Mouse (Mus musculus) forebrain, embryonic 12.5 days (tissue): ENCODE measurements at regions not wholly inside any gene's neighbourhood (a gene's known extent, or its start where the extent isn't known, plus 50 kb on each side); places are given as distances from the start of the nearest gene placed in this dataset.
A peak's percentile ranks its signal among the peaks of the same experiment; 100 is the strongest.

ENCODE experiments used
- ATAC-seq: fragments of 200-750 bp; cut with Nextera tagmentation; 2 replicates; pipeline ENCODE4 v1.8.0; 2017; ENCODE audit warnings: moderate TSS enrichment; ENCODE audit not compliant: low FRiP score
- H3K27ac ChIP-seq: fragments of 300-500 bp; sonication (generic); 2 replicates; pipeline ENCODE4 v1.5.1; 2016; ENCODE audit warnings: mild to moderate bottlenecking
- H3K27me3 ChIP-seq: fragments of 300-500 bp; sonication (generic); 2 replicates; pipeline ENCODE4 v1.6.1; 2016; ENCODE audit warnings: mild to moderate bottlenecking
- H3K36me3 ChIP-seq: fragments of 300-500 bp; sonication (generic); replicated peaks from 2 replicates; pipeline ENCODE4 v1.6.1; 2016; ENCODE audit warnings: mild to moderate bottlenecking
- H3K4me1 ChIP-seq: fragments of 300-500 bp; sonication (generic); 2 replicates; pipeline ENCODE4 v1.6.1; 2016
- H3K4me2 ChIP-seq: fragments of 300-500 bp; sonication (generic); 2 replicates; pipeline ENCODE4 v1.6.1; 2016; ENCODE audit warnings: mild to moderate bottlenecking, moderate library complexity
- H3K4me3 ChIP-seq: fragments of 300-500 bp; sonication (generic); replicated peaks from 2 replicates; pipeline ENCODE4 v1.5.1; 2016; ENCODE audit warnings: mild to moderate bottlenecking
- H3K9ac ChIP-seq: fragments of 300-500 bp; sonication (generic); 2 replicates; pipeline ENCODE4 v1.6.1; 2016; ENCODE audit warnings: mild to moderate bottlenecking
- H3K9me3 ChIP-seq: fragments of 300-500 bp; sonication (generic); 2 replicates; pipeline ENCODE4 v1.6.1; 2016
- WGBS: fragments of 180-500 bp; shearing (Covaris S2); methylation state at CpG from one replicate; pipeline ENCODE4 v1.1.7; 2016; 5-methylcytosine and 5-hydroxymethylcytosine counted together

DNA sequence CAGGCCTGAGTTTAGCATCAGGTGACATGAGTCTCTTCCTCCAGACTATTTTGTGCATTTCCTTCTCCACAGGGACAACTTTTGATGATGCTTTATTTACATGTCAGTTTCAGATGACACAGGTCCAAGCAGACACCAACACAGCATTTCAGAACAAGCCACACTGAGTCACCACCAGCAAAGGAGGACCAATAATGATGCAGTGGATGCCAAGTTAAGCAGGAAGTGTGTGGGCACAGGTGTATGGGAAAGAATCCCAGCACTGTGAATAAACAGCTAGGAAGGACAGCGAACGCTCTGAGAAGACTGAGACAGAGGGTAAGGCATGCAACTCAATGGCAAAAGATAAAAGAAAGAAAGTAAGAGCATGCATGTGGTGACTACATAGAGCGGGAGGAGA, 200.7 kb upstream of the Zbtb20 start:
- Histone ChIP-seq H3K9ac (no peak overlapping the region), H3K9me3 (no peaks in the 10 kb centered on the region), H3K27ac (no peak overlapping the region), H3K27me3 (no peaks in the 10 kb centered on the region), H3K4me1 (no peaks in the 10 kb centered on the region), H3K36me3 (no peaks in the 10 kb centered on the region), H3K4me3 (no peak overlapping the region), H3K4me2 (no peak overlapping the region)
- no peak for ATAC-seq
- WGBS = 86% methylated on average over 3 of the region's 3 CpGs

DNA sequence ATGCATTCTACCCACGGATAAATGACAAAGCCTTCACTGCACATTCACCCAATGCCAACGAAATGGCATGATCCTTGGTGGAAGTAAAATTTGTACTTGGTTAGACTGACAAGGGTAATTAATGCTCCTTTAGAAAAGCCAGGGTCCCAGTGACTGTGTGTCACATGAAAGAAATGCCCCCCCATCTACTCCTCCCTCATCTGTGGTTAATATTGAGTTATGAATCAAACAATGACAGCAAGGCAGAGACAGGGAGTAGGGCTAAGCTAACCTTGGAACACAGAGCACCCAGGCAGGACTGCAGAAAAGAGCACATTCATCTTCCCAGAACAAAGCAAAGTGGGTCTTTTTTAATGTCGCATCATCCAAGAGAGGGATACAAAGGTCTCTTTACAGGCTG, 209.1 kb upstream of the Zbtb20 start:
- Histone ChIP-seq H3K27me3 (no peaks in the 10 kb centered on the region), H3K4me1 (no peaks in the 10 kb centered on the region), H3K9ac (no peak overlapping the region), H3K4me3 (no peak overlapping the region), H3K27ac (no peak overlapping the region), H3K36me3 (no peaks in the 10 kb centered on the region), H3K9me3 (no peaks in the 10 kb centered on the region), H3K4me2 (no peak overlapping the region)
- WGBS = 53% methylated on average over 3 of the region's 3 CpGs
- no peak for ATAC-seq

DNA sequence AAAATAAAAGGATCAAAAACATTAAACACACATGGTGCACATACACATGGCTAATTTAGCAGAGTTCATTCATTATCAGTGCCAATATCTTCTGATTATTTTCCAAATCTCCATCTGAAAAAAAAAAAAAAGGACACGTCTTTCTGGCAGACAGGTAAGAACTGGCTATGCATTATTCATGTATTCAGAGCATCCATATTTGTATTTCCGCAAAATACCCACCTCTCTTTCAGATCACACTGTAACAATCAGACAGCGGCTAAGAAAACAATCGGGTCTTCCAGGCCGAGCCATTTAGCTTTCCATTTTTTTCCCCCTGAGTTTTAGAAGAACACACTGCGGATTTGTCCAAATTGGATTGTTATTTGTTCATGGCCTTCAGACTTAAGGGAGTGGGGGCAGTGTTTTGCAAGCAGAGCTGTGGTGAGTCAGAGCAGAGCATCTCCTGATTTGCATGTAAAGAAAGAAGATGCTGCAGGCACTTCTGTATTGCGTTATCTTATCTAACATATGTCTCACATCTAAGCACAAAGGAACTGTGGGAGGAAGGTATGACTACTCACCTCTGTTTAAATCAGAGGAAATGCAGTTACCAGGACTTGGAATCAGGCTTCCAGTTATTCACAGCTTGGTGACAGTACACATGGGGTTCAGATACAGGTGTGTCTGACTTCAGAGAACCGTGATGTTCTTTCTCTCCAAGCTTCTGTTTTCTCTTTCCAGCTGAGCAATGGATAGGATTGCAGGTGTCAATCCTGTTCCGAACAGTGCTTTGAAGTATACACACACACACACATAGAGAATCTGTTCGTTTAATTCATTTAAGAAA, 223.6 kb upstream of the Zbtb20 start:
- WGBS = 83% methylated on average over 10 of the region's 10 CpGs
- no peaks in the 10 kb centered on the region for H3K27me3 ChIP-seq
- peaks cover 3% of the 10 kb centered on the region; the same call in 1 of the 2 replicates for H3K4me1 ChIP-seq
- no peak overlapping the region for H3K4me2 ChIP-seq
- H3K9me3 ChIP-seq = 0 out of 2 replicates have a peak, but pooled peaks cover 5% of the 10 kb centered on the region
- ATAC-seq = no peak
- no peak overlapping the region for H3K4me3 ChIP-seq
- H3K27ac ChIP-seq = no peak overlapping the region
- H3K36me3 ChIP-seq = no peaks in the 10 kb centered on the region
- no peak overlapping the region for H3K9ac ChIP-seq

DNA sequence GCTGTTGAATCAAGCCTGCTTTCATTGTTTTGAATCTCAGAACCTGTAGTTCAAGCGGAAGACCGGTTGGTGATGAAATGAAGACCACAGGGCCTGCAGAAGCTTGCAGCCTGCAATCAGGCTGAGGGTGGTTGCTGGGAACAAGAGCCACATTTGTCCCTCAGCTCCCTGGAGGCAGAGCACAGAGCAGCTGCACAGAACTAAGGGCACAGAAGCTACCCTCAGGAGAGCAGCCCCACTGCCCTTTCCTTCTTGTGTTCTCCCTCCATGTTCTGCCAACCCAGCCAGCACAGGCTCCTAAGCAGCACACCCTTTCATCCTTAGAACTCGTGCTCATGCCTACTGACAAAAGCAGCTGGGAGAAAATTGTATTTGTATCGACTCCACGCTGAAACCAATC, 225.9 kb upstream of the Zbtb20 start:
- WGBS = 69% methylated on average over 5 of the region's 5 CpGs
- 0 out of 2 replicates have a peak, but pooled peaks have one; percentile 36 for ATAC-seq

DNA sequence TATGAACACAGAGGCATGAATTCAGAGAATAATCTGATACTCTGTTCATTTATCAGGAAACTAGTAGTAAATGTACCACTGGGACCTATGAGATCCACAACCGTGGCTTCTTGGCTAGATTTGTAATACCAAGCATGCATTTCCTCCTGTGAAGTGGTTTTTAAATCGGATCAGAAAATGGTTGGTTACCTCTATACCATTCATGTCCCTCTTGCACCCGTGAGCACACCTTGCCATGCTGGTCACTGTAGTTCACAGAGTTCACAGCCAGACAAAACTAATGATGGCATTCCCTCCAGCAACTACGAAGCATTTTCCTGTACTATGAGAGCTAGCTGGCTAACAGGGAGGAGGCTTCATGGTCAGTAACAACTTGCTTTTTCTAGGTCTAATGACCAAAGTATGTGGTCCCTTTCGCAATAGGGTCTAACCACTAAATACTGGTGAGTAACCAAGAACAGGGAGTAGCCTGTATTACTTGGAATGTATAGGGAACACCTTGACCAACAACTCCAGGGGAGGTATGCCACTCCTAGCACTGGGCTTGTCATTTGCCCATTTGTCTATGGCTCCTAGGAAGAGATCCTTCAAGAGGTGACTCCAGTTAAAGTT, 227.0 kb upstream of the Zbtb20 start:
- 87% methylated on average over 5 of the region's 5 CpGs for WGBS
- H3K4me3 ChIP-seq = no peak overlapping the region

More for the DNA sequence above, 225.9 kb upstream of the Zbtb20 start:
- Histone ChIP-seq H3K4me2 (no peak overlapping the region), H3K4me3 (no peak overlapping the region), H3K27ac (no peak overlapping the region), H3K9ac (no peak overlapping the region), H3K9me3 (0 out of 2 replicates have a peak, but pooled peaks cover 5% of the 10 kb centered on the region), H3K36me3 (no peaks in the 10 kb centered on the region), H3K27me3 (no peaks in the 10 kb centered on the region), H3K4me1 (peaks cover 3% of the 10 kb centered on the region; the same call in 1 of the 2 replicates)

DNA sequence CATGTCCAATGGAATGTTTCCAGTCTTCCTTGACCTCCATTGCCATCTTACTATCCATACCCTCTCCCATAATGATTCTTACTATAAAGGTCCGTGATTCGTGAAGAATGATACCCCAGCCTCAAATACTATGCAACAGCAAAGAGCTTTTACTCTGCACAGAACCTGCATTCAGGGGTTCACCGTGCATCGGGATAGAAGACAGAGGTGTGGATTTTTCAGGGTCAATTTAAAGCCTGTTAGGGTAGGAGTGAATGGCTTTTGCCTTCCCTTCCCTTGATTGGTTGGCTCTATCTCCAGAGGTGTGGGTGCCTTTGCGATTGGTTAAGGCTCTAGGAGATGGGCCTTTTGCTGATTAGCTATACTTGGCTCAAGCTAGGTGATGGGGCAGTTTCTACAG, 227.9 kb upstream of the Zbtb20 start:
- Histone ChIP-seq H3K27me3 (no peaks in the 10 kb centered on the region), H3K9me3 (no peaks in the 10 kb centered on the region), H3K4me1 (peaks cover 3% of the 10 kb centered on the region; the same call in 1 of the 2 replicates), H3K4me3 (no peak overlapping the region), H3K36me3 (no peaks in the 10 kb centered on the region), H3K27ac (no peak overlapping the region), H3K9ac (no peak overlapping the region), H3K4me2 (no peak overlapping the region)
- WGBS = 90% methylated on average over 5 of the region's 5 CpGs
- ATAC-seq = no peak

More for the DNA sequence above, 227.0 kb upstream of the Zbtb20 start:
- Histone ChIP-seq H3K27me3 (no peaks in the 10 kb centered on the region), H3K36me3 (no peaks in the 10 kb centered on the region), H3K9ac (no peak overlapping the region), H3K4me1 (peaks cover 3% of the 10 kb centered on the region; the same call in 1 of the 2 replicates), H3K4me2 (no peak overlapping the region), H3K9me3 (0 out of 2 replicates have a peak, but pooled peaks cover 3% of the 10 kb centered on the region), H3K27ac (no peak overlapping the region)
- ATAC-seq = no peak

GRCm38 (mm10) chr16:42635766-42636165, 239.9 kb upstream of the Zbtb20 start:
- Histone ChIP-seq H3K27me3 (no peaks in the 10 kb centered on the region), H3K4me2 (no peak overlapping the region), H3K4me1 (no peaks in the 10 kb centered on the region), H3K27ac (no peak overlapping the region), H3K4me3 (no peak overlapping the region), H3K36me3 (no peaks in the 10 kb centered on the region), H3K9me3 (no peaks in the 10 kb centered on the region), H3K9ac (no peak overlapping the region)
- ATAC-seq = no peak
- 85% methylated on average over 3 of the region's 3 CpGs for WGBS

DNA sequence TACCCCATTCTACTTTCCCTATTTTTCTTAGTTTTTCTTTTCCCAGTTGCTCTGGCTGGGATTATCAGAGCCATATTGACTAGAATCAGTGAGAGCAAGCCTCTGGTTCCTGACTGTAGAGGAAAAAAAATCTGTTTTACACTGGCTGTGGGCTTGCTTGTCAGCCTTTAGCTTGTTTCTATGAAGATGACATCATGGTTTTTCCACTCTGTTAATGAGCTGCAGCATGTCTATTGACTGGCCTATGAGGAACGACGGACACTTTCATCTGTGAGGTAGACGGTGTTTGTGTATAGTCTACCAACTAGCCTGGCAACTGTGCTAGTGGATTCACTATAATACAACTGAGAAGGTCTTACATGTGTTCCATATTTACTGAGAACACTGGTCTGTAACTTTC, 248.0 kb upstream of the Zbtb20 start:
- peaks cover 4% of the 10 kb centered on the region; the same call in 1 of the 2 replicates for H3K4me1 ChIP-seq
- 36% methylated on average over 3 of the region's 3 CpGs for WGBS
- no peak for ATAC-seq

GRCm38 (mm10) chr16:42615920-42616319, 259.8 kb upstream of the Zbtb20 start:
- H3K4me2 ChIP-seq = no peak overlapping the region
- H3K9me3 ChIP-seq = no peaks in the 10 kb centered on the region
- no peak overlapping the region for H3K4me3 ChIP-seq
- no peaks in the 10 kb centered on the region for H3K36me3 ChIP-seq
- H3K4me1 ChIP-seq = no peaks in the 10 kb centered on the region
- H3K9ac ChIP-seq = no peak overlapping the region
- WGBS = 79% methylated on average over 3 of the region's 3 CpGs
- no peak overlapping the region for H3K27ac ChIP-seq
- H3K27me3 ChIP-seq = no peaks in the 10 kb centered on the region
- no peak for ATAC-seq

More for the DNA sequence above, 248.0 kb upstream of the Zbtb20 start:
- Histone ChIP-seq H3K4me2 (no peak overlapping the region), H3K9ac (no peak overlapping the region), H3K9me3 (no peaks in the 10 kb centered on the region), H3K27ac (no peak overlapping the region), H3K27me3 (no peaks in the 10 kb centered on the region), H3K36me3 (no peaks in the 10 kb centered on the region), H3K4me3 (no peak overlapping the region)

DNA sequence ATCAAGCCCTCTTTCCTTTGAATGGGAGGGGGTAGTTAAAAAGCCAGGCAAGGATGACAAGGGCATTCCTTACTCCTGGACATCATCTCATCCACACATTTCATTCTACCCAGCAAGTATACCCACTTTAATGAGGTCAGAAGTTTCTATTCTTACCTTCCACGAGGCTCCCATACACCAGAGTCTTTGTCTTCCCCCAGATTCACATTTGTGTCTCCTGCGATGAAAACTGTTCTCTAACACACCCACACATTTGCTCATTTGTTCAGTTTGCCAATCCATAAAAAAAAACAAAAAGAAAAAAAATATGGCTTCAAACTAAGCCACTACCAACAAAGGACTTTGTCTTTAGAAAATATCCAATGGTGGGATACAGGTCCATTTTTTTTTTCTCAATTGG, 263.7 kb upstream of the Zbtb20 start:
- 76% methylated on average over 2 of the region's 2 CpGs for WGBS
- Histone ChIP-seq H3K4me3 (no peak overlapping the region), H3K36me3 (no peaks in the 10 kb centered on the region), H3K4me1 (no peaks in the 10 kb centered on the region), H3K27me3 (no peaks in the 10 kb centered on the region), H3K9me3 (no peaks in the 10 kb centered on the region), H3K4me2 (no peak overlapping the region), H3K27ac (no peak overlapping the region), H3K9ac (no peak overlapping the region)
- no peak for ATAC-seq

DNA sequence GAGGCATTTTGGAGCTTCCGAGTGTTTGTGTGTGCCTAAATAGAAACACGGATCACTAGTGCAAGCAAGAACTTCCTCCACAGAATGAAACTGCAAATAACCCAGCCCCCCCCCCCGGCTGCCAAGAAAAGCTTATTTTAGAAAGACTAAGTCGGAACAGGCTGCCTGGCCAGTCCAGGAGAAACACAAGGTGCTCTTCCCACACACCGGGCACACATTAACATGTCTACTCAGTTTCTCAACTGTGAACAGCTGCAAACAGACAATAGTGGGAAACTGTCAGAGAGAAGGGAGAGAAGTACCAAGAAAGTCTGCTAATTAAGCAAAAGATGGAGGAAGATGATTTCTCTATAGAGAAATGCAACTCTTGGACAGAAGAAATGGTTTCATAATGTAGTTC, 267.3 kb upstream of the Zbtb20 start:
- Histone ChIP-seq H3K9me3 (peaks cover 1% of the 10 kb centered on the region; the same call in 1 of the 2 replicates), H3K4me3 (no peak overlapping the region), H3K4me2 (no peak overlapping the region), H3K27ac (no peak overlapping the region), H3K4me1 (no peaks in the 10 kb centered on the region), H3K36me3 (no peaks in the 10 kb centered on the region), H3K9ac (no peak overlapping the region), H3K27me3 (no peaks in the 10 kb centered on the region)
- WGBS = 76% methylated on average over 5 of the region's 5 CpGs
- ATAC-seq = no peak

DNA sequence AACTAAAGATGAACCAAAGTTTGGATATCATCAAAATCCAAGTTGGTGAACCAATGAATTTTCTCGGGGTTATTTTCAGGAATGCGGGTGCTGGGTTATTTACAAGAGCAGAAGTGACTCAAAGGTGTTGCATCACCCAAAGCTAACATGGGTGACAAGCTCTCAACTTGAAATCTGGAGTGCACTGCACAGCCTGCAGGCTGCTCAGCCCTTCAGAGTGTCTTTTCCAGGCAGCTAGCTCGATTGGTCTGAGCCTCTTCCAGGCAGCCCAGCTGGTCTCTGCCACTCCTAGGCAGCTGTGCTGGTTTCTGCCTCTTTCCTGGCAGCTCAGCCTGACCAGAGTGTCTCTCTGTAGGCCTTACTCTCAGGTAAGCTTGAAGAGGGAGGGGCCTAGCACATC, 251.9 kb upstream of the Gap43 start:
- H3K27me3 ChIP-seq = no peaks in the 10 kb centered on the region
- H3K27ac ChIP-seq = no peak overlapping the region
- no peaks in the 10 kb centered on the region for H3K9me3 ChIP-seq
- H3K4me2 ChIP-seq = no peak overlapping the region
- H3K4me1 ChIP-seq = no peaks in the 10 kb centered on the region
- WGBS = 73% methylated on average over 3 of the region's 3 CpGs
- no peak overlapping the region for H3K9ac ChIP-seq
- no peaks in the 10 kb centered on the region for H3K36me3 ChIP-seq
- H3K4me3 ChIP-seq = no peak overlapping the region
- no peak for ATAC-seq

DNA sequence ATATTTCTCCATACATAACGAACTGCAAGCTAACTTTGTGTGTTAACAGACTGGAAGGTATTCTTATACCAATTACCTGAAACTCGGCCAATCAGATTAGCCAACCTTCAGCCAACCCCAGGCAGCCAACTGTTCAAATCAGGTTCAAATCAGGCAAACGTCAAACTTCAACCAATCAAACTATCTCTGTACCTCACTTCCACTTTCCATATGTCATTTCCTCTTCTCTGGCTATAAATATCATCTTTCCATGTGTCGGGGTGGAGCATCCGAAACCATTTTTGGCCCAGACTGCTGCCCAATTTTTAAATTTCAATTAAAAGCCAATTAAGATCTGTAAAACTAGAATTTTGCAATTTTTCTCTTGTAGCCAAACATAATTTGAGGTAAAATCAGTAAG, 251.1 kb upstream of the Gap43 start:
- 89% methylated on average over 5 of the region's 5 CpGs for WGBS

More for the DNA sequence above, 251.1 kb upstream of the Gap43 start:
- Histone ChIP-seq H3K9ac (no peak overlapping the region), H3K4me2 (no peak overlapping the region), H3K36me3 (no peaks in the 10 kb centered on the region), H3K4me3 (no peak overlapping the region), H3K9me3 (no peaks in the 10 kb centered on the region), H3K4me1 (no peaks in the 10 kb centered on the region), H3K27ac (no peak overlapping the region), H3K27me3 (no peaks in the 10 kb centered on the region)
- no peak for ATAC-seq
